Mouse (Mus musculus) E14TG2a.4 (cell line): ENCODE results near the gene Pygo2.

Experiments used
- CTCF ChIP-seq: conservative IDR thresholded peaks from 2 replicates; pipeline ENCODE4 v1.5.1; 2014; ENCODE audit warnings: low read length
- NANOG ChIP-seq: IDR thresholded peaks from 2 replicates; pipeline ENCODE4 v1.6.1; 2014; ENCODE audit warnings: borderline replicate concordance, low read length, mixed read lengths
- POU5F1 ChIP-seq: IDR thresholded peaks from 2 replicates; pipeline ENCODE4 v1.6.1; 2014; ENCODE audit warnings: low read length, borderline replicate concordance

GRCm38 (mm10) chr3:89380711-89381110, 49.3 kb upstream of the Pygo2 start:
- TF ChIP-seq CTCF (no peak), NANOG (no peak), POU5F1 (no peak)
